Mouse (Mus musculus) testis, adult 2 months (tissue): ENCODE results near the gene Kat2a.

Experiments
- CTCF ChIP-seq: fragments of 200-500 bp; IDR thresholded peaks from 2 replicates; pipeline ENCODE4 v1.5.1; 2012; ENCODE audit warnings: low read depth, mild to moderate bottlenecking, inconsistent platforms, low read length, moderate library complexity; ENCODE audit not compliant: control insufficient read depth, insufficient read depth, insufficient replicate concordance
- POLR2A ChIP-seq: fragments of 200-500 bp; IDR thresholded peaks from 2 replicates; pipeline ENCODE4 v1.6.1; 2012; ENCODE audit warnings: low read depth, mild to moderate bottlenecking, inconsistent platforms, low read length, moderate library complexity; ENCODE audit not compliant: control insufficient read depth

DNA sequence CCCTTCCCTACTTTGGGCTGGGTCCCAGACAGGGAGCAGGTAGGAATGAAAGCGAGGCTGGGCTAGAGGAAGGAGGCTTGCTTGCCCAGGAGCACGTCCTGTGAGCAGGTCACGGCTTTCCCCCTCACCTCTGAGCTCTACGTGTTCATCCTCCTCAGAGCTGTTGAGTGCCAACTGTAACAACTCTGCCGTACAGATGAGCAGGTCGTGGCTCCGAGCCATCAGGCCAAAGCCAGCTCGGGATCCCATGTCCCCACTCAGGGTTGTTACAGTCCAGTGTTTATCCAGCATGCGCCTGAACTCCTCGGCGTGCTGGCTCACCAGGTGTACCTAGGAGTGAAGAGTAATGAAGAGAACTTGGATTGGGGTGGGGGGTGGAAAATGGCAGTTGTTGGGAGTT lies 8.9 kb downstream of the Kat2a start:
- TF ChIP-seq POLR2A, result no peak
- TF ChIP-seq CTCF, result no peak
